Mouse (Mus musculus) limb, embryonic 13.5 days (tissue): Measurements from ENCODE around the gene Orm2. TPM values are rescaled to one million over a fixed set of nuclear protein-coding genes. Genes with fewer than 3 reads are reported as not detected.

Experiments used
- ATAC-seq: fragments of 200-750 bp; cut with Nextera tagmentation; 2 replicates; pipeline ENCODE4 v1.8.0; 2017; ENCODE audit warnings: low read depth, moderate number of reproducible peaks, moderate TSS enrichment; ENCODE audit not compliant: low FRiP score
- H3K27ac ChIP-seq: fragments of 300-500 bp; sonication (generic); 2 replicates; pipeline ENCODE4 v1.5.1; 2015; ENCODE audit warnings: inconsistent platforms, mild to moderate bottlenecking, moderate library complexity
- H3K27me3 ChIP-seq: fragments of 300-500 bp; sonication (generic); 2 replicates; pipeline ENCODE4 v1.6.1; 2015; ENCODE audit warnings: mild to moderate bottlenecking, inconsistent platforms
- H3K36me3 ChIP-seq: fragments of 300-500 bp; sonication (generic); 2 replicates; pipeline ENCODE4 v1.6.1; 2015; ENCODE audit warnings: inconsistent platforms, mild to moderate bottlenecking, moderate library complexity
- H3K4me1 ChIP-seq: fragments of 300-500 bp; sonication (generic); 2 replicates; pipeline ENCODE4 v1.6.1; 2015; ENCODE audit warnings: inconsistent platforms
- H3K4me2 ChIP-seq: fragments of 300-500 bp; sonication (generic); replicated peaks from 2 replicates; pipeline ENCODE4 v1.6.1; 2015; ENCODE audit warnings: inconsistent platforms, mild to moderate bottlenecking, moderate library complexity
- H3K4me3 ChIP-seq: fragments of 300-500 bp; sonication (generic); 2 replicates; pipeline ENCODE4 v1.5.1; 2015; ENCODE audit warnings: moderate library complexity, mild to moderate bottlenecking, inconsistent platforms
- H3K9ac ChIP-seq: fragments of 300-500 bp; sonication (generic); 2 replicates; pipeline ENCODE4 v1.6.1; 2015; ENCODE audit warnings: mild to moderate bottlenecking, inconsistent platforms
- H3K9me3 ChIP-seq: fragments of 300-500 bp; sonication (generic); 2 replicates; pipeline ENCODE4 v1.6.1; 2016; ENCODE audit warnings: inconsistent platforms
- WGBS: fragments of 180-500 bp; shearing (Covaris S2); methylation state at CpG from one replicate; pipeline ENCODE4 v1.1.7; 2015; 5-methylcytosine and 5-hydroxymethylcytosine counted together
- polyA plus RNA-seq: library from polyadenylated mRNA; unstranded; fragments of >200 nt; fragmentation: Nextera tagmentation; extraction: Ambion mirVana; gene quantifications from 2 replicates; pipeline ENCODE4 v1.2.1, GENCODE M21; 2015

The Orm2 gene
- polyA plus RNA-seq, 1 experiment from 2014 or later = not detected

GRCm38 (mm10) chr4:63348524-63348923 is 13.7 kb upstream of the Orm2 start:
- no peak overlapping the region for H3K27ac ChIP-seq
- no peaks in the 10 kb centered on the region for H3K27me3 ChIP-seq
- H3K36me3 ChIP-seq = no peaks in the 10 kb centered on the region
- H3K4me3 ChIP-seq = no peak overlapping the region
- 0 out of 2 replicates have a peak, but pooled peaks cover 2% of the 10 kb centered on the region for H3K4me1 ChIP-seq
- ATAC-seq = no peak
- H3K9ac ChIP-seq = no peak overlapping the region
- no peak overlapping the region for H3K4me2 ChIP-seq
- 73% methylated on average over 6 of the region's 6 CpGs for WGBS
- H3K9me3 ChIP-seq = no peaks in the 10 kb centered on the region

- no peak for ATAC-seq
- H3K4me3 ChIP-seq = no peak within 1 kb of the TSS
- H3K9ac ChIP-seq = no peak within 1 kb of the TSS
- H3K36me3 ChIP-seq = no peaks in the 10 kb centered on the region
- H3K9me3 ChIP-seq = no peaks in the 10 kb centered on the region
- H3K4me2 ChIP-seq = no peak within 1 kb of the TSS
- no peak within 1 kb of the TSS for H3K27ac ChIP-seq
- no peaks in the 10 kb centered on the region for H3K27me3 ChIP-seq
- 77% methylated on average over 4 of the region's 4 CpGs for WGBS
- 0 out of 2 replicates have a peak, but pooled peaks cover 2% of the 10 kb centered on the region for H3K4me1 ChIP-seq
Measured at GRCm38 (mm10) chr4:63355877-63356665, 6.2 kb upstream of the Orm2 start, which contains the start of gene Orm3. TSS of gene Orm3 (plus strand) at chr4:63356162.

- no peak for ATAC-seq
- Histone ChIP-seq H3K4me2 (no peak overlapping the region), H3K9me3 (no peaks in the 10 kb centered on the region), H3K4me1 (no peaks in the 10 kb centered on the region), H3K4me3 (no peak overlapping the region), H3K27me3 (no peaks in the 10 kb centered on the region), H3K27ac (no peak overlapping the region), H3K36me3 (no peaks in the 10 kb centered on the region), H3K9ac (no peak overlapping the region)
- WGBS = 36% methylated on average over 2 of the region's 2 CpGs
Measured at GRCm38 (mm10) chr4:63356981-63357570, 5.2 kb upstream of the Orm2 start.

GRCm38 (mm10) chr4:63359861-63360260 is 2.4 kb upstream of the Orm2 start:
- Histone ChIP-seq H3K27me3 (no peaks in the 10 kb centered on the region), H3K9me3 (no peaks in the 10 kb centered on the region), H3K9ac (no peak overlapping the region), H3K36me3 (no peaks in the 10 kb centered on the region), H3K4me2 (no peak overlapping the region), H3K4me1 (no peaks in the 10 kb centered on the region), H3K27ac (no peak overlapping the region), H3K4me3 (no peak overlapping the region)
- 82% methylated on average over 6 of the region's 6 CpGs for WGBS
- no peak for ATAC-seq

- Histone ChIP-seq H3K4me2 (no peak overlapping the region), H3K9me3 (no peaks in the 10 kb centered on the region), H3K27me3 (no peaks in the 10 kb centered on the region), H3K9ac (no peak overlapping the region), H3K4me1 (no peaks in the 10 kb centered on the region), H3K36me3 (peaks cover 64% of the 10 kb centered on the region), H3K4me3 (no peak overlapping the region), H3K27ac (no peak overlapping the region)
- WGBS = 18% methylated on average over 4 of the region's 4 CpGs
- ATAC-seq = peak; percentile 68; the same call in 1 of the 2 replicates
Measured at GRCm38 (mm10) chr4:63368577-63368976, 6.3 kb downstream of the Orm2 start.

- Histone ChIP-seq H3K27me3 (no peaks in the 10 kb centered on the region), H3K9me3 (no peaks in the 10 kb centered on the region), H3K4me3 (no peak overlapping the region), H3K9ac (no peak overlapping the region), H3K4me2 (no peak overlapping the region), H3K36me3 (peaks cover 88% of the 10 kb centered on the region), H3K27ac (no peak overlapping the region), H3K4me1 (no peaks in the 10 kb centered on the region)
- WGBS = 68% methylated on average over 7 of the region's 7 CpGs
- no peak for ATAC-seq
Measured at GRCm38 (mm10) chr4:63370897-63371296, 8.6 kb downstream of the Orm2 start.

- Histone ChIP-seq H3K9ac (no peak overlapping the region), H3K4me3 (no peak overlapping the region), H3K4me2 (no peak overlapping the region), H3K27ac (no peak overlapping the region), H3K9me3 (no peaks in the 10 kb centered on the region), H3K4me1 (no peaks in the 10 kb centered on the region), H3K27me3 (no peaks in the 10 kb centered on the region), H3K36me3 (peaks cover 97% of the 10 kb centered on the region)
- no peak for ATAC-seq
- 69% methylated on average over 3 of the region's 3 CpGs for WGBS
Measured at GRCm38 (mm10) chr4:63371890-63372289, 9.6 kb downstream of the Orm2 start.

GRCm38 (mm10) chr4:63373404-63373803 is 11.2 kb downstream of the Orm2 start:
- H3K27me3 ChIP-seq = no peaks in the 10 kb centered on the region
- H3K4me3 ChIP-seq = no peak overlapping the region
- no peak for ATAC-seq
- no peaks in the 10 kb centered on the region for H3K4me1 ChIP-seq
- 87% methylated on average over 8 of the region's 8 CpGs for WGBS
- no peak overlapping the region for H3K9ac ChIP-seq
- H3K27ac ChIP-seq = no peak overlapping the region
- H3K9me3 ChIP-seq = no peaks in the 10 kb centered on the region
- peaks cover 99% of the 10 kb centered on the region for H3K36me3 ChIP-seq
- H3K4me2 ChIP-seq = no peak overlapping the region

- Histone ChIP-seq H3K4me2 (no peak overlapping the region), H3K27me3 (no peaks in the 10 kb centered on the region), H3K36me3 (peaks cover 99% of the 10 kb centered on the region), H3K27ac (no peak overlapping the region), H3K9me3 (no peaks in the 10 kb centered on the region), H3K4me3 (no peak overlapping the region), H3K4me1 (no peaks in the 10 kb centered on the region), H3K9ac (no peak overlapping the region)
- WGBS = 69% methylated on average over 12 of the region's 12 CpGs
- no peak for ATAC-seq
Measured at GRCm38 (mm10) chr4:63374331-63374730, 12.1 kb downstream of the Orm2 start.

- ATAC-seq = no peak
- Histone ChIP-seq H3K9ac (no peak overlapping the region), H3K27ac (no peak overlapping the region), H3K27me3 (no peaks in the 10 kb centered on the region), H3K4me1 (no peaks in the 10 kb centered on the region), H3K9me3 (no peaks in the 10 kb centered on the region), H3K4me2 (no peak overlapping the region), H3K4me3 (no peak overlapping the region), H3K36me3 (peaks cover 99% of the 10 kb centered on the region)
- 86% methylated on average over 1 of the region's 1 CpGs for WGBS
Measured at GRCm38 (mm10) chr4:63375367-63375766, 13.1 kb downstream of the Orm2 start.

GRCm38 (mm10) chr4:63377483-63377882 is 15.2 kb downstream of the Orm2 start:
- Histone ChIP-seq H3K4me2 (no peak overlapping the region), H3K9me3 (no peaks in the 10 kb centered on the region), H3K36me3 (peaks cover 100% of the 10 kb centered on the region), H3K4me3 (no peak overlapping the region), H3K4me1 (no peaks in the 10 kb centered on the region), H3K9ac (no peak overlapping the region), H3K27me3 (no peaks in the 10 kb centered on the region), H3K27ac (no peak overlapping the region)
- no peak for ATAC-seq
- WGBS = 69% methylated on average over 7 of the region's 7 CpGs

GRCm38 (mm10) chr4:63382676-63383369 is 20.6 kb downstream of the Orm2 start:
- Histone ChIP-seq H3K4me3 (no peak overlapping the region), H3K4me1 (no peaks in the 10 kb centered on the region), H3K36me3 (peaks cover 85% of the 10 kb centered on the region), H3K4me2 (no peak overlapping the region), H3K27me3 (no peaks in the 10 kb centered on the region), H3K27ac (no peak overlapping the region), H3K9ac (no peak overlapping the region), H3K9me3 (no peaks in the 10 kb centered on the region)
- 91% methylated on average over 4 of the region's 4 CpGs for WGBS
- no peak for ATAC-seq
